Mouse (Mus musculus): ENCODE results near the gene Ky.

- TF ChIP-seq CTCF (IDR thresholded peaks at IDR 0.05; ENCODE audit: low read depth, low read length) (no peak), POLR2A (IDR thresholded peaks at IDR 0.05; ENCODE audit: borderline replicate concordance, low read depth, low read length) (no peak)
These were observed 38.7 kb downstream of the Ky start for GRCm38 (mm10) chr9:102544116-102544772.
